Mouse (Mus musculus) lung, postnatal 4 days (tissue): ENCODE measurements around the gene Gpr150.

Experiments used
- DNase-seq, 2 experiments: peaks; one replicate each; pipeline ENCODE4 v3.0.0; 2021

Gene Gpr150

GRCm38 (mm10) chr13:76056896-76057266, at the start of gene Gpr150:
Gene Gpr150, minus strand, starts transcription at chr13:76056996.
- no peak for DNase-seq

GRCm38 (mm10) chr13:76101989-76102388, 45.2 kb upstream of the Gpr150 start:
- DNase-seq = no peak

GRCm38 (mm10) chr13:76098493-76099303, 41.9 kb upstream of the Gpr150 start, which contains the start of the genes Arsk and Ttc37:
Gene Arsk, minus strand, starts transcription at chr13:76098660.
Gene Ttc37, plus strand, starts transcription at chr13:76098734.
- peak; percentile 95 to 96 for DNase-seq

- no peak for DNase-seq
Measured at GRCm38 (mm10) chr13:76098116-76098492, 41.3 kb upstream of the Gpr150 start.

GRCm38 (mm10) chr13:76074323-76074722, 17.5 kb upstream of the Gpr150 start:
- no peak for DNase-seq

- no peak for DNase-seq
Measured at GRCm38 (mm10) chr13:76064363-76064945, 7.7 kb upstream of the Gpr150 start.

GRCm38 (mm10) chr13:76063548-76063947, 6.8 kb upstream of the Gpr150 start:
- no peak for DNase-seq

- no peak for DNase-seq
Measured at GRCm38 (mm10) chr13:76062569-76062968, 5.8 kb upstream of the Gpr150 start.

- DNase-seq = no peak
Measured at GRCm38 (mm10) chr13:76062126-76062525, 5.3 kb upstream of the Gpr150 start.

- DNase-seq = no peak
Measured at GRCm38 (mm10) chr13:76059591-76059990, 2.8 kb upstream of the Gpr150 start.

- no peak for DNase-seq
Measured at GRCm38 (mm10) chr13:76057267-76058069, 672 bp upstream of the Gpr150 start.

GRCm38 (mm10) chr13:76056261-76056724, 503 bp downstream of the Gpr150 start:
- DNase-seq = peak; percentile 60 to 65

GRCm38 (mm10) chr13:76055391-76056232, 1.2 kb downstream of the Gpr150 start:
- DNase-seq = peak; percentile 9 to 26

- no peak for DNase-seq
Measured at GRCm38 (mm10) chr13:76044971-76045370, 11.8 kb downstream of the Gpr150 start.

- no peak for DNase-seq
Measured at GRCm38 (mm10) chr13:76042455-76042854, 14.3 kb downstream of the Gpr150 start.

GRCm38 (mm10) chr13:76024588-76024987, 32.2 kb downstream of the Gpr150 start:
- DNase-seq = no peak

- DNase-seq = no peak
Measured at GRCm38 (mm10) chr13:76021782-76022181, 35.0 kb downstream of the Gpr150 start.

GRCm38 (mm10) chr13:76018844-76019400, 37.9 kb downstream of the Gpr150 start:
- no peak for DNase-seq

GRCm38 (mm10) chr13:76017974-76018843, 38.6 kb downstream of the Gpr150 start, which contains the start of gene Rfesd:
Gene Rfesd, minus strand, starts transcription at chr13:76018719.
- DNase-seq = peak; percentile 99

GRCm38 (mm10) chr13:76017465-76017864, 39.3 kb downstream of the Gpr150 start:
- no peak for DNase-seq

- no peak for DNase-seq
Measured at GRCm38 (mm10) chr13:76014511-76014910, 42.3 kb downstream of the Gpr150 start.
